Mouse (Mus musculus) stomach, embryonic 14.5 days (tissue): ENCODE data around the gene Cenpx. TPM values are rescaled to one million over a fixed set of nuclear protein-coding genes. Genes with fewer than 3 reads are reported as not detected.
"Not testable (repeated sequence)": the region's sequence is repeated elsewhere in the genome, so short reads cannot be mapped to it uniquely, and the experiment has no call there.

Source experiments
- ATAC-seq: fragments of 200-750 bp; cut with Nextera tagmentation; 2 replicates; pipeline ENCODE4 v1.8.0; 2017; ENCODE audit warnings: low read depth, moderate TSS enrichment; ENCODE audit not compliant: insufficient number of reproducible peaks, insufficient read depth, low FRiP score
- H3K27ac ChIP-seq: fragments of 300-500 bp; sonication (generic); 2 replicates; pipeline ENCODE4 v1.5.1; 2014; ENCODE audit warnings: mild to moderate bottlenecking, low read length, moderate library complexity, mixed read lengths
- H3K27me3 ChIP-seq: fragments of 300-500 bp; sonication (generic); 2 replicates; pipeline ENCODE4 v1.6.1; 2014; ENCODE audit warnings: low read length, control low read depth, mixed read lengths; ENCODE audit not compliant: control insufficient read depth, insufficient read depth
- H3K36me3 ChIP-seq: fragments of 300-500 bp; sonication (generic); 2 replicates; pipeline ENCODE4 v1.6.1; 2014; ENCODE audit warnings: mild to moderate bottlenecking, control low read depth, low read length, moderate library complexity, mixed read lengths; ENCODE audit not compliant: control insufficient read depth, insufficient read depth
- H3K4me1 ChIP-seq: fragments of 300-500 bp; sonication (generic); 2 replicates; pipeline ENCODE4 v1.6.1; 2014; ENCODE audit warnings: low read length, control low read depth, mixed read lengths; ENCODE audit not compliant: control insufficient read depth, insufficient read depth
- H3K4me2 ChIP-seq: fragments of 300-500 bp; sonication (generic); replicated peaks from 2 replicates; pipeline ENCODE4 v1.6.1; 2014; ENCODE audit warnings: low read depth, low read length, control low read depth
- H3K4me3 ChIP-seq: fragments of 300-500 bp; sonication (generic); 2 replicates; pipeline ENCODE4 v1.5.1; 2014; ENCODE audit warnings: low read depth, low read length, control low read depth
- H3K9ac ChIP-seq: fragments of 300-500 bp; sonication (generic); replicated peaks from 2 replicates; pipeline ENCODE4 v1.6.1; 2014; ENCODE audit warnings: low read depth, mild to moderate bottlenecking, control low read depth, low read length, moderate library complexity, mixed read lengths
- H3K9me3 ChIP-seq: fragments of 300-500 bp; sonication (generic); 2 replicates; pipeline ENCODE4 v1.6.1; 2016; ENCODE audit warnings: low read depth, low read length, control low read depth; ENCODE audit not compliant: control insufficient read depth
- WGBS: fragments of 180-500 bp; shearing (Covaris S2); extraction: QIAGEN DNeasy Blood & Tissue Kit; methylation state at CpG from one replicate; pipeline ENCODE4 v1.1.7; 2014; 5-methylcytosine and 5-hydroxymethylcytosine counted together
- polyA plus RNA-seq: library from polyadenylated mRNA; unstranded; fragments of >200 nt; fragmentation: Nextera tagmentation; extraction: Ambion mirVana; gene quantifications from 2 replicates; pipeline ENCODE4 v1.2.1, GENCODE M21; 2014

The Cenpx gene
- polyA plus RNA-seq, 1 experiment from 2014 or later: 165 TPM

DNA sequence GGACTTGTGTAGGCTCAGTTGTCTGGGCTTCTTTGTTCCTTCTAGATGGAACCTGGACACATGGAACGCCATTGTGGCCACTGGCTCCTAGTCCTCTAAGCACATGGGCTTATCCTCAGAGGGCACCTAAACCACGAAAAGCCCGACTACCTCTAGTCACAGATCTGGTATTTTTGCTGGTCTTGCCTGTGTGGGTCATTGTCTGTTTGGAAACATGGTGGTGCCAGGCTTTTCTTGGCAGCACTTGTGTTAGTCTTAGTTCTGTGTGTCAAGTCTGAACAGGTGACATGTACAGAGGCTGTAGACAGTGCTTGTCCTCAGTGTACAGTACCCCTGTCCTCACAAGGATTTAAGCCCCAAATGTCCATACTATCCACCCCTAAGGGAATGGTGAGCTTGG is 30.0 kb downstream of the Cenpx start:
- ATAC-seq: no peak
- Histone ChIP-seq H3K4me1 (0 out of 2 replicates have a peak, but pooled peaks cover 4% of the 10 kb centered on the region), H3K27me3 (no peaks in the 10 kb centered on the region), H3K27ac (no peak overlapping the region), H3K36me3 (peaks cover 26% of the 10 kb centered on the region), H3K9ac (no peak overlapping the region), H3K4me2 (no peak overlapping the region), H3K9me3 (no peaks in the 10 kb centered on the region), H3K4me3 (no peak overlapping the region)
- WGBS: 91% methylated on average over 3 of the region's 3 CpGs

GRCm38 (mm10) chr11:120682683-120683082 is 30.9 kb downstream of the Cenpx start:
- Histone ChIP-seq H3K4me2 (no peak overlapping the region), H3K4me1 (0 out of 2 replicates have a peak, but pooled peaks cover 4% of the 10 kb centered on the region), H3K36me3 (peaks cover 32% of the 10 kb centered on the region), H3K4me3 (no peak overlapping the region), H3K9me3 (no peaks in the 10 kb centered on the region), H3K27me3 (no peaks in the 10 kb centered on the region), H3K27ac (no peak overlapping the region), H3K9ac (no peak overlapping the region)
- 91% methylated on average over 5 of the region's 5 CpGs for WGBS
- no peak for ATAC-seq

DNA sequence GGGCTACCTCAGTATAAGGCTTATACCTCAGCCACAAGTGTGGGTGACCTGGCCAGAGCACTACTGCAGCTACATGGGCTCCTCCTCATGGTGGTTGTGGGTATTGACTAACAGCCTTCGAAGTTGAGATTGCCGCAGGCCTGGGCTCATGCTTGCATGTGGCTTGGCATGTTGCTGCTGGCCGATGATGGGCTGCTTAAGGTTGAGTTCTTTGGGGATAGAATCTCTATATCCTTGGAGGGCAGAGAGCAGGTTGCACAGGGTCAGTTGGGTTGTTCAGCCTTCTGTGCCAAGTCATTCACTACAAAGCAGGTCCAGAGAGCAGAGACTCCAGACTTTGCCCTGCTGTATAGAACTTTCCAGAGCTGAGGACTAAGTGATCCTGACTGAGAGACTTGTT is 33.6 kb downstream of the Cenpx start:
- Histone ChIP-seq H3K36me3 (peaks cover 32% of the 10 kb centered on the region), H3K4me2 (no peak overlapping the region), H3K9ac (no peak overlapping the region), H3K9me3 (no peaks in the 10 kb centered on the region), H3K4me3 (no peak overlapping the region), H3K27ac (no peak overlapping the region), H3K27me3 (no peaks in the 10 kb centered on the region), H3K4me1 (no peaks in the 10 kb centered on the region)
- 0 out of 2 replicates have a peak, but pooled peaks have one; percentile 37 for ATAC-seq
- WGBS: 74% methylated on average over 3 of the region's 3 CpGs

DNA sequence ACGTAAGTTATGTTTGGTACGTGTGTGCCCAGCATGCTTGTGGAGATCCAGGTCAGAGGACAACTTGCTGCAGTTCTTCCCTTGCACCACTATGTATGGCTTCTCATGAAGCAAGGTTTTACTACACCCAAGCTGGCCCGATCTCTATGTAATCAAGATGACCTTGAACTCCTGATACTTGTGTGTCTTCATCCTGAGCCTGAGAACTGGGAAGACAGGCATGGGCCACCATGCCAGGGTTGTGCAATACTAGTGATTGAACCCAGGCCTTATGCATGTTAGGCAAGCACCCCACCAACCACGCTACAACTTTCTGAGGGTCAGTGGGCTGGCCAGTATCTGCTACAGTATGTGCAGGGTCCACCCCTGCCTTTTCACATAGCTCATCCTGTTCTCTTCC is 36.6 kb downstream of the Cenpx start:
- Histone ChIP-seq H3K9ac (no peak overlapping the region), H3K36me3 (peaks cover 32% of the 10 kb centered on the region), H3K27ac (no peak overlapping the region), H3K4me1 (0 out of 2 replicates have a peak, but pooled peaks cover 4% of the 10 kb centered on the region), H3K9me3 (no peaks in the 10 kb centered on the region), H3K4me3 (no peak overlapping the region), H3K27me3 (no peaks in the 10 kb centered on the region), H3K4me2 (no peak overlapping the region)
- WGBS: 88% methylated on average over 4 of the region's 4 CpGs
- no peak for ATAC-seq

DNA sequence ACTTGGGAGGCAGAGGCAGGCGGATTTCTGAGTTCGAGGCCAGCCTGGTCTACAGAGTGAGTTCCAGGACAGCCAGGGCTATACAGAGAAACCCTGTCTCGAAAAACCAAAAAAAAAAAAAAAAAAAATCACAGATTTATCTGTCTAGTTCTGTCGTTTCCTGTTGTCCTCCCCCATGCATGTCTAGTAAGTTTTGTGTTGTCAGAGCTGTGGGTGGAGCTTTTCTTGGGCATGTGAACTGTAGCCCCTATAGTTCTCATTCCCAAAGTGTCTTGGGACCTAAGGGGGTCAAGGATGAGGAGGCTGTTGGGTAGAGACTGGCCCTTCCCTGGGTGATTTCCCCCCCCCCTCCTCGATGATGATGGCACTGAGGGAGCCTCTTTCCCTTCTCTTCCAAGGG is 37.7 kb downstream of the Cenpx start:
- H3K4me3 ChIP-seq: not testable (repeated sequence)
- WGBS: 84% methylated on average over 4 of the region's 5 CpGs

GRCm38 (mm10) chr11:120673594-120674122 is 39.9 kb downstream of the Cenpx start:
- no peaks in the 10 kb centered on the region for H3K27me3 ChIP-seq
- WGBS: 31% methylated on average over 12 of the region's 12 CpGs

More for the DNA sequence above, 37.7 kb downstream of the Cenpx start:
- not testable (repeated sequence) for H3K4me1 ChIP-seq, H3K27ac ChIP-seq, H3K9me3 ChIP-seq, H3K27me3 ChIP-seq, ATAC-seq, H3K9ac ChIP-seq, H3K4me2 ChIP-seq
- peaks cover 26% of the 10 kb centered on the region for H3K36me3 ChIP-seq

GRCm38 (mm10) chr11:120672687-120673593 is 40.6 kb downstream of the Cenpx start, which contains the start of gene Aspscr1:
TSS of gene Aspscr1 (plus strand) at chr11:120672973.
- H3K9ac ChIP-seq: peak within 1 kb of the TSS; percentile 64
- peak within 1 kb of the TSS; percentile 76 for H3K27ac ChIP-seq
- H3K4me2 ChIP-seq: peak within 1 kb of the TSS; percentile 90
- peak within 1 kb of the TSS; percentile 73 for H3K4me3 ChIP-seq
- ATAC-seq: peak; percentile 97
- under 1% methylated on average over 78 of the region's 83 CpGs for WGBS
- H3K9me3 ChIP-seq: no peaks in the 10 kb centered on the region
- H3K4me1 ChIP-seq: 0 out of 2 replicates have a peak, but pooled peaks cover 4% of the 10 kb centered on the region
- H3K36me3 ChIP-seq: peaks cover 2% of the 10 kb centered on the region
- H3K27me3 ChIP-seq: no peaks in the 10 kb centered on the region

More at GRCm38 (mm10) chr11:120673594-120674122, 39.9 kb downstream of the Cenpx start:
- Histone ChIP-seq H3K27ac (peak overlapping the region; percentile 76), H3K4me2 (peak overlapping the region; percentile 90), H3K9ac (peak overlapping the region; percentile 64), H3K36me3 (peaks cover 9% of the 10 kb centered on the region), H3K4me1 (0 out of 2 replicates have a peak, but pooled peaks cover 4% of the 10 kb centered on the region), H3K9me3 (no peaks in the 10 kb centered on the region), H3K4me3 (peak overlapping the region; percentile 73)
- ATAC-seq: peak; percentile 0; the same call in 1 of the 2 replicates

DNA sequence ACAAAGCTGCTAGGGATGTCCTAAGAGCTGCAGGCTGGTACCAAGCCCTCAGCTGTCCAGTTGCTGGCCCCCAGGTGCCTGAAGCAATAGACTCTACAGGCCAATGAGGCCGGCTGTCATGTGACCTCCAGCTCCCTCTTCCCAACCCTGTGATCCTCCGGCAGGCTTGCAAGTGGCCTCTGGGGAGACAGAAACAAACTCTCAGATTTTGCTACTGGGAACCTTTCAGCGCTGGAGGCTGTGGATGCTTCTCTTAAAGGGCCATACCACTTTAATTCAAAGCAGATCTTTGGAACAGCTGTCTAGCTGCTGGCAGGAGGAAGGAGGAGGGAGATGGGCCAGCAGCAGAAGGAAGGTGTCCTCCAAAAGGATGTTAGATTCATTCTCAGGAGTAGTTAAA is 46.9 kb downstream of the Cenpx start:
- no peak overlapping the region for H3K4me3 ChIP-seq
- H3K36me3 ChIP-seq: no peaks in the 10 kb centered on the region
- no peak overlapping the region for H3K27ac ChIP-seq
- ATAC-seq: no peak
- H3K4me1 ChIP-seq: no peaks in the 10 kb centered on the region
- H3K27me3 ChIP-seq: peaks cover 11% of the 10 kb centered on the region; the same call in 1 of the 2 replicates
- no peak overlapping the region for H3K9ac ChIP-seq
- no peak overlapping the region for H3K4me2 ChIP-seq
- no peaks in the 10 kb centered on the region for H3K9me3 ChIP-seq
- 8% methylated on average over 3 of the region's 3 CpGs for WGBS
